Mouse (Mus musculus) CD4-positive, CD25-positive, alpha-beta regulatory T cell (primary cell): ENCODE measurements around the gene Aph1a. TPM values are rescaled to one million over a fixed set of nuclear protein-coding genes. Genes with fewer than 3 reads are reported as not detected.

Experiments
- polyA plus RNA-seq: library from polyadenylated mRNA; unstranded; fragments of 100-300 nt; shearing (Covaris generic); gene quantifications from one replicate; pipeline ENCODE4 v1.2.1, GENCODE M21; 2017

The Aph1a gene
- 63.2 TPM for polyA plus RNA-seq

GRCm38 (mm10) chr3:95893606-95894316 lies at the start of gene Aph1a:
Aph1a (plus strand) TSS chr3:95893969.

GRCm38 (mm10) chr3:95855502-95856089 lies 38.2 kb upstream of the Aph1a start, which contains the start of gene Prpf3:
Prpf3 (minus strand) TSS chr3:95855885.

GRCm38 (mm10) chr3:95871392-95871867 lies 22.3 kb upstream of the Aph1a start, which contains the start of gene Mrps21:
Mrps21 (minus strand) TSS chr3:95871519.

GRCm38 (mm10) chr3:95881979-95882815 lies 11.6 kb upstream of the Aph1a start, which contains the start of gene Ciart:
Ciart (minus strand) TSS chr3:95882251.

GRCm38 (mm10) chr3:95891211-95892065 lies 2.3 kb upstream of the Aph1a start, which contains the start of gene BC028528:
BC028528 (minus strand) TSS chr3:95892005.

GRCm38 (mm10) chr3:95904568-95904967 lies 10.8 kb downstream of the Aph1a start, which contains the start of gene Car14:
Car14 (minus strand) TSS chr3:95904691.

GRCm38 (mm10) chr3:95928658-95929503 lies 35.1 kb downstream of the Aph1a start, which contains the start of gene Anp32e:
Anp32e (plus strand) TSS chr3:95929246.

Other genes with a start within 250 kb of the Aph1a start
- gene Mcl1, start 235.2 kb upstream of the Aph1a start, polyA plus RNA-seq, result 602 TPM
- gene Adamtsl4, start 206.1 kb upstream of the Aph1a start, polyA plus RNA-seq, result 14.3 TPM
- gene Ecm1, start 154.4 kb upstream of the Aph1a start, polyA plus RNA-seq, result 386 TPM
- 90.1 TPM for gene Tars2, start 133.8 kb upstream of the Aph1a start, polyA plus RNA-seq
- 30.2 TPM for gene Rprd2, start 75.1 kb upstream of the Aph1a start, polyA plus RNA-seq
- gene Prpf3, start 38.1 kb upstream of the Aph1a start, polyA plus RNA-seq, result 58.7 TPM
- 216 TPM for gene Mrps21, start 22.4 kb upstream of the Aph1a start, polyA plus RNA-seq
- gene Ciart, start 11.7 kb upstream of the Aph1a start, polyA plus RNA-seq, result 5.8 TPM
- gene BC028528, start 2.0 kb upstream of the Aph1a start, polyA plus RNA-seq, result not detected
- not detected for gene Car14, start 10.7 kb downstream of the Aph1a start, polyA plus RNA-seq
- 197 TPM for gene Anp32e, start 35.3 kb downstream of the Aph1a start, polyA plus RNA-seq
- gene Plekho1, start 102.0 kb downstream of the Aph1a start, polyA plus RNA-seq, result 9.1 TPM
- 28.6 TPM for gene Vps45, start 164.5 kb downstream of the Aph1a start, polyA plus RNA-seq
- 19.7 TPM for gene Otud7b, start 210.6 kb downstream of the Aph1a start, polyA plus RNA-seq